17 mouse cellular contexts compared by ENCODE assay signal in the genomic region with DNA sequence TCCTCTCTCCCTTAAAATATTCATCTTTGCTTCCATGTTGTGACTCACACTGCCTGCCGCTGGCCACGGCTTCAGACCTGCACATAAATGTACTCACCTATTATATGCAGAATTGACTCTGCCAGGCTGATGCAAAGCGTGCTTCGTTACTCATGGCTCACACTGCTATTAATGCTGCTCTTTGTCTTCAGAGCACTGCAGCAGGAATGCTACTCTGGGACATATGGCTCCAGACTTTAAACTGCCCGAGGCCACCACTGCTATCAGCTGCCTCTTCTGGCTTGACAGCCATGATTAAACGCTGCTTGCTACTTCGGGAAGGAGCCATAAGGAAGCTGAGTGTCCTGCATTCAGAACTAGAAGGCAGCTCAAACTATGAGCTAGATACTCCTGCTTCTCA. TPM values are rescaled to one million over a fixed set of nuclear protein-coding genes. Genes with fewer than 3 reads are reported as not detected.
DNase-seq lines count a peak whose midpoint lies in the region; ATAC-seq lines count a peak whose summit lies in the region.
"Had no signal": no experiment of that assay in that cellular context is flagged by ENCODE, and none has a peak within 500 bp of the region (broad histone marks: within the 10 kb centered on the region; RNA-seq: fewer than 3 reads in every experiment).

No protein-coding gene starts in this region.

- ATAC-seq in hindbrain, embryonic 11.5 days (ENCODE audit: low FRiP score): peak; percentile 57
- no peak for ATAC-seq in liver, embryonic 12.5 days
- ATAC-seq: CD4-positive, CD25-positive, alpha-beta regulatory T cell, adult 4 months; intestine, embryonic 16.5 days had no signal

- DNase-seq in hindbrain, embryonic 11.5 days (ENCODE audit: low spot score): peak; percentile 20
- DNase-seq in hindbrain, embryonic 10.5 days (ENCODE audit: low spot score): no peak
- peak; percentile 16 for DNase-seq in NIH3T3 (ENCODE audit: low read depth)
- DNase-seq in embryo, embryonic 10.5 days (ENCODE audit: low spot score): peak; percentile 31
- DNase-seq in mesoderm, embryonic 11.5 days (ENCODE audit: low read depth, low spot score): peak; percentile 34
- DNase-seq in lung, postnatal 14 days: no peak
- DNase-seq: adrenal gland, postnatal 10 days; cerebellum, adult 9-11 months; heart, postnatal 14 days; kidney, postnatal 10 days; lung, adult 2 months; right cerebral cortex, postnatal 4 days; thymus, adult 18-20 months had no signal

- WGBS in hindbrain, embryonic 11.5 days: 65% methylated on average over 7 of the region's 7 CpGs
- 82% methylated on average over 7 of the region's 7 CpGs for WGBS in hindbrain, embryonic 10.5 days
- 68% methylated on average over 7 of the region's 7 CpGs for WGBS in liver, embryonic 12.5 days (ENCODE audit: insufficient replicate concordance)

- H3K4me2 ChIP-seq in hindbrain, embryonic 11.5 days (replicated peaks; ENCODE audit: low read depth, low read length): no peak overlapping the region
- H3K4me2 ChIP-seq in liver, embryonic 12.5 days: no peak overlapping the region
- H3K4me2 ChIP-seq: limb, embryonic 15.5 days had no signal

- H3K4me1 ChIP-seq in hindbrain, embryonic 11.5 days (replicated peaks; ENCODE audit: control insufficient read depth, insufficient read depth, low read length): no peaks in the 10 kb centered on the region
- H3K4me1 ChIP-seq in hindbrain, embryonic 10.5 days (replicated peaks): no peaks in the 10 kb centered on the region
- H3K4me1 ChIP-seq in liver, embryonic 12.5 days: no peaks in the 10 kb centered on the region
- H3K4me1 ChIP-seq: limb, embryonic 15.5 days had no signal

- no peak overlapping the region for H3K4me3 ChIP-seq in hindbrain, embryonic 11.5 days (ENCODE audit: low read depth, low read length)
- no peak overlapping the region for H3K4me3 ChIP-seq in hindbrain, embryonic 10.5 days
- no peak overlapping the region for H3K4me3 ChIP-seq in liver, embryonic 12.5 days
- H3K4me3 ChIP-seq: limb, embryonic 15.5 days had no signal

- H3K9ac ChIP-seq in hindbrain, embryonic 11.5 days (ENCODE audit: low read depth, low read length): no peak overlapping the region
- H3K9ac ChIP-seq in liver, embryonic 12.5 days: no peak overlapping the region
- H3K9ac ChIP-seq: limb, embryonic 15.5 days had no signal

- H3K27me3 ChIP-seq in hindbrain, embryonic 11.5 days (ENCODE audit: control insufficient read depth, insufficient read depth, low read length): no peaks in the 10 kb centered on the region
- H3K27me3 ChIP-seq in hindbrain, embryonic 10.5 days (ENCODE audit: insufficient read depth, poor library complexity, severe bottlenecking): no peaks in the 10 kb centered on the region
- H3K27me3 ChIP-seq in liver, embryonic 12.5 days (replicated peaks): no peaks in the 10 kb centered on the region
- H3K27me3 ChIP-seq: limb, embryonic 15.5 days had no signal

- no peaks in the 10 kb centered on the region for H3K36me3 ChIP-seq in hindbrain, embryonic 11.5 days (ENCODE audit: control insufficient read depth, insufficient read depth, low read length)
- no peaks in the 10 kb centered on the region for H3K36me3 ChIP-seq in hindbrain, embryonic 10.5 days
- H3K36me3 ChIP-seq in liver, embryonic 12.5 days: no peaks in the 10 kb centered on the region
- H3K36me3 ChIP-seq: limb, embryonic 15.5 days had no signal

- no peak overlapping the region for H3K27ac ChIP-seq in hindbrain, embryonic 11.5 days (ENCODE audit: low read depth, low read length)
- no peak overlapping the region for H3K27ac ChIP-seq in hindbrain, embryonic 10.5 days
- no peak overlapping the region for H3K27ac ChIP-seq in liver, embryonic 12.5 days
- H3K27ac ChIP-seq: limb, embryonic 15.5 days had no signal

- no peaks in the 10 kb centered on the region for H3K9me3 ChIP-seq in hindbrain, embryonic 11.5 days (ENCODE audit: control insufficient read depth, low read length)
- 0 out of 2 replicates have a peak, but pooled peaks cover 5% of the 10 kb centered on the region for H3K9me3 ChIP-seq in hindbrain, embryonic 10.5 days
- no peaks in the 10 kb centered on the region for H3K9me3 ChIP-seq in liver, embryonic 12.5 days (replicated peaks)
- H3K9me3 ChIP-seq: limb, embryonic 15.5 days had no signal

RNA-seq across cellular contexts. Expression of gene 4930412O13Rik, which starts 45.9 kb away (rescaled TPM):
- polyA plus RNA-seq in hindbrain, embryonic 11.5 days (2014; fragmentation: Nextera tagmentation; extraction: Ambion mirVana): 0.24 and 0.71 TPM in 2 replicates
- polyA plus RNA-seq in hindbrain, embryonic 10.5 days (2016; fragmentation: Nextera tagmentation; extraction: Ambion mirVana): 0.75 and 1.0 TPM in 2 replicates
- polyA plus RNA-seq in liver, embryonic 12.5 days (2016; fragmentation: Nextera tagmentation; extraction: Ambion mirVana): not detected in 2 replicates
- polyA plus RNA-seq: intestine, embryonic 16.5 days; limb, embryonic 15.5 days; lung, adult 2 months had no signal

RNA-seq across cellular contexts. Expression of gene 9230102O04Rik, which starts 54.1 kb away (rescaled TPM):
- polyA plus RNA-seq in hindbrain, embryonic 11.5 days (2014; fragmentation: Nextera tagmentation; extraction: Ambion mirVana): 1.6 and 3.3 TPM in 2 replicates
- polyA plus RNA-seq in hindbrain, embryonic 10.5 days (2016; fragmentation: Nextera tagmentation; extraction: Ambion mirVana): 0.54 TPM in 1 of 2 replicates, not detected in the other
- 0.37 TPM in 1 of 2 replicates, not detected in the other for polyA plus RNA-seq in liver, embryonic 12.5 days (2016; fragmentation: Nextera tagmentation; extraction: Ambion mirVana)
- polyA plus RNA-seq: intestine, embryonic 16.5 days; limb, embryonic 15.5 days; lung, adult 2 months had no signal

RNA-seq across cellular contexts. Expression of gene Gata3, which starts 54.6 kb away (rescaled TPM):
- 18.6 and 22.9 TPM in 2 replicates for polyA plus RNA-seq in hindbrain, embryonic 11.5 days (2014; fragmentation: Nextera tagmentation; extraction: Ambion mirVana)
- 14.2 and 16.8 TPM in 2 replicates for polyA plus RNA-seq in hindbrain, embryonic 10.5 days (2016; fragmentation: Nextera tagmentation; extraction: Ambion mirVana)
- polyA plus RNA-seq in liver, embryonic 12.5 days (2016; fragmentation: Nextera tagmentation; extraction: Ambion mirVana): 2.0 and 2.1 TPM in 2 replicates

Comparison
In these comparisons a context has a peak if more than half of its experiments do, and no peak if none do; other contexts are left out.
1. DNase-seq: peak in hindbrain, embryonic 11.5 days (single experiment), NIH3T3 (single experiment), embryo, embryonic 10.5 days (single experiment) and mesoderm, embryonic 11.5 days (single experiment); none in hindbrain, embryonic 10.5 days (single experiment) and lung, postnatal 14 days (single experiment).